Mouse (Mus musculus) CH12.LX (cell line): Measurements from ENCODE around the gene Rfx7. TPM values are rescaled to one million over a fixed set of nuclear protein-coding genes. Genes with fewer than 3 reads are reported as not detected.

ENCODE experiments used
- DNase-seq: peaks from one replicate; pipeline ENCODE4 v3.0.0-alpha.2; 2013; ENCODE audit errors: extremely low read depth
- H3K27ac ChIP-seq: 2 replicates; pipeline ENCODE4 v1.5.1; 2012; ENCODE audit warnings: low read depth, mild to moderate bottlenecking, control low read depth, moderate library complexity; ENCODE audit not compliant: insufficient read depth
- H3K27me3 ChIP-seq: replicated peaks from 2 replicates; pipeline ENCODE3; 2012; ENCODE audit warnings: inconsistent platforms
- H3K36me3 ChIP-seq, 2 experiments: replicated peaks in 1 of 2; 2 replicates each; pipeline versions ENCODE3 to v1.6.1; 2012; ENCODE audit warnings: inconsistent platforms in 1 of 2, low read length in 1 of 2, mild to moderate bottlenecking in 1 of 2, mixed read lengths in 1 of 2, moderate library complexity in 1 of 2; ENCODE audit not compliant: control insufficient read depth in 1 of 2, insufficient read depth in 1 of 2
- H3K4me1 ChIP-seq, 2 experiments: 2 replicates each; pipeline ENCODE4 v1.6.1; 2012; ENCODE audit warnings: inconsistent platforms in 1 of 2, moderate library complexity in 1 of 2; ENCODE audit not compliant: insufficient read depth in 2 of 2, control insufficient read depth in 1 of 2
- H3K4me2 ChIP-seq: 2 replicates; pipeline ENCODE4 v1.6.1; 2012; ENCODE audit warnings: low read depth, mild to moderate bottlenecking, control low read depth; ENCODE audit not compliant: poor library complexity, insufficient read depth, severe bottlenecking
- H3K4me3 ChIP-seq, 3 experiments: fragments of 150-350 bp in 1 of 3; sonication (generic) in 1 of 3; replicated peaks in 1 of 3; 2 replicates each; pipeline versions ENCODE3 to v1.5.1; 2011 to 2012; ENCODE audit warnings: low read depth in 2 of 3, low read length in 2 of 3, mild to moderate bottlenecking in 2 of 3, moderate library complexity in 2 of 3, control low read depth in 1 of 3, improper control_type of control experiment in 1 of 3, inconsistent platforms in 1 of 3, mixed read lengths in 1 of 3; ENCODE audit not compliant: poor library complexity in 1 of 3
- H3K79me2 ChIP-seq: replicated peaks from 2 replicates; pipeline ENCODE4 v1.6.1; 2012; ENCODE audit warnings: mild to moderate bottlenecking, moderate library complexity; ENCODE audit not compliant: control insufficient read depth, poor library complexity, insufficient read depth, severe bottlenecking; ENCODE audit errors: extremely low read depth
- H3K9ac ChIP-seq: 2 replicates; pipeline ENCODE4 v1.6.1; 2012; ENCODE audit warnings: low read depth, mild to moderate bottlenecking, control low read depth, moderate library complexity; ENCODE audit not compliant: insufficient read depth
- H3K9me3 ChIP-seq: replicated peaks from 2 replicates; pipeline ENCODE3; 2012; ENCODE audit warnings: low read length, inconsistent platforms, mixed read lengths
- BHLHE40 ChIP-seq: IDR thresholded peaks from 2 replicates; pipeline ENCODE4 v1.6.1; 2011; ENCODE audit warnings: mild to moderate bottlenecking, low read depth, low read length, improper control_type of control experiment
- CHD1 ChIP-seq: IDR thresholded peaks from 2 replicates; pipeline ENCODE4 v1.6.1; 2012; ENCODE audit warnings: low read depth, low read length, improper control_type of control experiment, inconsistent platforms
- CHD2 ChIP-seq: IDR thresholded peaks from 2 replicates; pipeline ENCODE4 v1.6.1; 2011; ENCODE audit warnings: low read length, improper control_type of control experiment
- CTCF ChIP-seq, 2 experiments: IDR thresholded peaks in 1 of 2; conservative IDR thresholded peaks in 1 of 2; 2 replicates each; pipeline ENCODE4 v1.5.1; 2011 to 2012; ENCODE audit warnings: low read depth in 2 of 2, low read length in 2 of 2, improper control_type of control experiment in 1 of 2, inconsistent platforms in 1 of 2, mild to moderate bottlenecking in 1 of 2, moderate library complexity in 1 of 2
- E2F4 ChIP-seq: IDR thresholded peaks from 2 replicates; pipeline ENCODE4 v1.6.1; 2011; ENCODE audit warnings: low read depth, low read length, improper control_type of control experiment; ENCODE audit not compliant: insufficient replicate concordance
- ELF1 ChIP-seq: IDR thresholded peaks from 2 replicates; pipeline ENCODE4 v1.6.1; 2014; ENCODE audit warnings: low read depth, mild to moderate bottlenecking, inconsistent platforms, low read length, improper control_type of control experiment
- EP300 ChIP-seq: IDR thresholded peaks from 2 replicates; pipeline ENCODE4 v1.6.1; 2011; ENCODE audit warnings: low read length, improper control_type of control experiment
- HCFC1 ChIP-seq: IDR thresholded peaks from 2 replicates; pipeline ENCODE4 v1.6.1; 2012; ENCODE audit warnings: low read depth, mild to moderate bottlenecking, inconsistent platforms, low read length, improper control_type of control experiment
- IRF4 ChIP-seq: IDR thresholded peaks from 2 replicates; pipeline ENCODE4 v1.6.1; 2014; ENCODE audit warnings: low read depth, mild to moderate bottlenecking, inconsistent platforms, low read length, improper control_type of control experiment
- JUN ChIP-seq: IDR thresholded peaks from 2 replicates; pipeline ENCODE4 v1.6.1; 2011; ENCODE audit warnings: low read depth, mild to moderate bottlenecking, low read length, improper control_type of control experiment, moderate library complexity; ENCODE audit not compliant: insufficient read depth
- JUND ChIP-seq: conservative IDR thresholded peaks from 2 replicates; pipeline ENCODE4 v1.6.1; 2011; ENCODE audit warnings: low read depth, low read length, improper control_type of control experiment
- KAT2A ChIP-seq: IDR thresholded peaks from 2 replicates; pipeline ENCODE4 v1.6.1; 2012; ENCODE audit warnings: low read length, improper control_type of control experiment, inconsistent platforms; ENCODE audit not compliant: insufficient replicate concordance
- MAFK ChIP-seq: IDR thresholded peaks from 2 replicates; pipeline ENCODE4 v1.6.1; 2011; ENCODE audit warnings: low read length, improper control_type of control experiment; ENCODE audit not compliant: insufficient replicate concordance
- MAX ChIP-seq: IDR thresholded peaks from 2 replicates; pipeline ENCODE4 v1.6.1; 2011; ENCODE audit warnings: low read length, improper control_type of control experiment
- MAZ ChIP-seq: IDR thresholded peaks from 2 replicates; pipeline ENCODE4 v1.6.1; 2012; ENCODE audit warnings: low read depth, mild to moderate bottlenecking, inconsistent platforms, low read length, improper control_type of control experiment, moderate library complexity
- NELFE ChIP-seq: IDR thresholded peaks from 2 replicates; pipeline ENCODE4 v1.6.1; 2011; ENCODE audit warnings: low read depth, low read length, improper control_type of control experiment
- POLR2A ChIP-seq: IDR thresholded peaks from 2 replicates; pipeline ENCODE4 v1.6.1; 2011; ENCODE audit warnings: low read depth, mild to moderate bottlenecking, improper control_type of control experiment, low read length
- POLR2AphosphoS2 ChIP-seq: IDR thresholded peaks from 2 replicates; pipeline ENCODE4 v1.6.1; 2011; ENCODE audit warnings: low read depth, low read length, improper control_type of control experiment
- RAD21 ChIP-seq: IDR thresholded peaks from 2 replicates; pipeline ENCODE4 v1.6.1; 2011; ENCODE audit warnings: low read depth, mild to moderate bottlenecking, low read length, improper control_type of control experiment, moderate library complexity
- RCOR1 ChIP-seq: conservative IDR thresholded peaks from 2 replicates; pipeline ENCODE4 v1.6.1; 2012; ENCODE audit warnings: low read depth, mild to moderate bottlenecking, inconsistent platforms, low read length, improper control_type of control experiment
- SMC3 ChIP-seq: IDR thresholded peaks from 2 replicates; pipeline ENCODE4 v1.6.1; 2011; ENCODE audit warnings: low read depth, low read length, improper control_type of control experiment
- USF1 ChIP-seq: IDR thresholded peaks from 2 replicates; pipeline ENCODE4 v1.6.1; 2014; ENCODE audit warnings: low read depth, mild to moderate bottlenecking, inconsistent platforms, low read length, improper control_type of control experiment
- USF2 ChIP-seq: conservative IDR thresholded peaks from 2 replicates; pipeline ENCODE4 v1.6.1; 2011; ENCODE audit warnings: low read depth, low read length, improper control_type of control experiment
- ZC3H11A ChIP-seq: IDR thresholded peaks from 2 replicates; pipeline ENCODE4 v1.6.1; 2012; ENCODE audit warnings: low read depth, mild to moderate bottlenecking, inconsistent platforms, low read length, improper control_type of control experiment
- ZKSCAN1 ChIP-seq: IDR thresholded peaks from 2 replicates; pipeline ENCODE4 v1.6.1; 2012; ENCODE audit warnings: low read depth, inconsistent platforms, low read length, improper control_type of control experiment, borderline replicate concordance
- ZMIZ1 ChIP-seq: IDR thresholded peaks from 2 replicates; pipeline ENCODE4 v1.6.1; 2012; ENCODE audit warnings: low read depth, mild to moderate bottlenecking, inconsistent platforms, low read length, improper control_type of control experiment
- ZNF384 ChIP-seq: IDR thresholded peaks from 2 replicates; pipeline ENCODE4 v1.6.1; 2012; ENCODE audit warnings: low read depth, low read length, improper control_type of control experiment, inconsistent platforms
- dilution Hi-C: fragments of 300-500 bp; cut with MboI; formaldehyde crosslinking; loops from 2 replicates; pipeline ENCODE4 v1.14.3; 2020; ENCODE audit warnings: low sequenced_read_pairs; ENCODE audit not compliant: extremely low pct_unique_long_range_greater_than_20kb, extremely low pct_ligation_motif_present
- in situ Hi-C: fragments of 300-500 bp; cut with MboI; formaldehyde crosslinking; loops from 3 replicates; pipeline ENCODE4 v1.14.3; 2019; ENCODE audit warnings: low sequenced_read_pairs, low pct_ligation_motif_present, low pct_unique_long_range_greater_than_20kb, mixed read lengths
- polyA plus RNA-seq: library from polyadenylated mRNA; unstranded; fragments of >175 nt; gene quantifications from 2 replicates; pipeline ENCODE4 v1.2.1, GENCODE M21; 2012; ENCODE audit warnings: low read depth; ENCODE audit not compliant: insufficient read length
- total RNA-seq, 2 experiments: library from RNA; depleted of rRNA; stranded (reverse); fragments of 300-350 nt in 1 of 2; fragments of >200 nt in 1 of 2; gene quantifications; 2 replicates each; pipeline ENCODE4 v1.2.3; 2012 to 2014

Gene Rfx7
- total and polyA plus RNA-seq, 3 experiments, result 18.4 to 49.9 (median 27.3) TPM

GRCm38 (mm10) chr9:72653533-72653932 is 121.5 kb downstream of the Rfx7 start:
- Histone ChIP-seq H3K9ac (no peak overlapping the region), H3K4me1 (peaks cover 0 to 21% of the 10 kb centered on the region in 2 experiments; a peak in 2 of 4 replicates), H3K36me3 (no peaks in the 10 kb centered on the region), H3K27me3 (peaks cover 6% of the 10 kb centered on the region), H3K4me2 (no peak overlapping the region), H3K9me3 (no peaks in the 10 kb centered on the region), H3K27ac (no peak overlapping the region), H3K4me3 (no peak overlapping the region), H3K79me2 (no peaks in the 10 kb centered on the region)
- TF ChIP-seq CHD2 (no peak), JUND (no peak), IRF4 (no peak), EP300 (no peak), JUN (no peak), E2F4 (no peak), POLR2AphosphoS2 (no peak), HCFC1 (no peak), RCOR1 (no peak), MAFK (no peak)
- no peak for DNase-seq
- in situ Hi-C loops (no loop called here), dilution Hi-C loops (no loop called here)

- Histone ChIP-seq H3K79me2 (no peaks in the 10 kb centered on the region), H3K4me3 (no peak overlapping the region), H3K4me2 (no peak overlapping the region), H3K4me1 (peaks cover 0 to 26% of the 10 kb centered on the region in 2 experiments; a peak in 2 of 4 replicates), H3K27me3 (peaks cover 16% of the 10 kb centered on the region), H3K9ac (no peak overlapping the region), H3K27ac (no peak overlapping the region), H3K36me3 (no peaks in the 10 kb centered on the region), H3K9me3 (no peaks in the 10 kb centered on the region)
- in situ Hi-C loops (no loop called here), dilution Hi-C loops (no loop called here)
- DNase-seq, result peak; percentile 53
- TF ChIP-seq ZC3H11A (peak; percentile 18; the same call in 1 of the 2 replicates), SMC3 (peak; percentile 87), POLR2A (no peak), ZNF384 (no peak), ZMIZ1 (no peak), CTCF (conservative IDR thresholded peaks at IDR 0.05 in 1 of 2, IDR thresholded peaks at IDR 0.05 in 1 of 2; ENCODE audit: low read depth in 2 of 2, low read length in 2 of 2) (peak in 1 of 2 experiments; percentile 78; a peak in 2 of 4 replicates), RAD21 (peak; percentile 78), USF1 (no peak), CHD1 (no peak), MAFK (no peak), NELFE (no peak), POLR2AphosphoS2 (no peak), BHLHE40 (no peak), MAZ (no peak), JUN (no peak), MAX (no peak), KAT2A (no peak), ZKSCAN1 (no peak), USF2 (no peak), ELF1 (no peak)
These were observed 122.7 kb downstream of the Rfx7 start for GRCm38 (mm10) chr9:72654593-72655242.
